In the genomic region with DNA sequence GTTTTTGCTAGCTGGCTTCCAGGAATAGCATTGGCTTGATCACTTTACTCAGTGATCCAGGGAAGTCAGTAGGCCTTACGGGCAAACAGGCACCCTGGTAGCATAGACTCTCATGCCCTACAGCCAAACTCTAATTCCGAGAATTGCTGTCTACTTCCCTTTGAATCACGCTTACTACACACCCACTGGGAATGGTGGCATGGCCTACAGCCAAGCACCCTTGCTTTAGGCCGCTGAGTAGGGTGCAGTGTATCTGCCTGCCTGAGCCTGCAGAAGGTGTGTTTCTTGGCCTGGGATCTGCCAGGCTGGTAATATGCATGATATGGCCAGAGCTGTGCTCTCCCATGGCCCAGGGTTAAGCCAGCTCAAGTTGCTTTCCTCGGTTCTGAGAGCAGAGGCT, we compare ENCODE assay signal across 19 mouse cellular contexts. TPM values are rescaled to one million over a fixed set of nuclear protein-coding genes. Genes with fewer than 3 reads are reported as not detected.
DNase-seq lines count a peak whose midpoint lies in the region; ATAC-seq and TF ChIP-seq lines count a peak whose summit lies in the region.
"Had no signal": no experiment of that assay in that cellular context is flagged by ENCODE, and none has a peak within 500 bp of the region (broad histone marks: within the 10 kb centered on the region; RNA-seq: fewer than 3 reads in every experiment).

No protein-coding gene starts in this region.

- peak; percentile 15 for DNase-seq in kidney, postnatal 14 days
- DNase-seq in kidney, adult 9 months = no peak
- peak; percentile 60 for DNase-seq in 3134 (ENCODE audit: extremely low read depth, insufficient read length, low spot score)
- no peak for DNase-seq in Patski (ENCODE audit: low read depth, low spot score)
- DNase-seq in testis, postnatal 14 days (ENCODE audit: low spot score) = no peak
- DNase-seq in layer of hippocampus, adult 11-12 months (ENCODE audit: low spot score) = no peak
- DNase-seq: adrenal gland, adult 8-10 months; cerebellum, adult 18-20 months; cerebellum, postnatal 25 days; embryo, embryonic 11 days; gastrocnemius, postnatal 10 days; kidney, adult 11 months; kidney, postnatal 4 days; lung, postnatal 14 days; thymus, postnatal 36 days had no signal

- H3K4me3 ChIP-seq in myocyte = no peak overlapping the region
- H3K4me3 ChIP-seq: limb, embryonic 12.5 days; megakaryocyte, embryonic 14.5 days; midbrain, embryonic 15.5 days had no signal

- H3K27me3 ChIP-seq in Patski (no peaks in the 10 kb centered on the region), myocyte (ENCODE audit: control insufficient read depth, insufficient read depth, insufficient read length) (no peaks in the 10 kb centered on the region)
- H3K27me3 ChIP-seq: megakaryocyte, embryonic 14.5 days; midbrain, embryonic 15.5 days had no signal

- H3K79me2 ChIP-seq in myocyte (ENCODE audit: control insufficient read depth, insufficient read depth) = peaks cover 49% of the 10 kb centered on the region

- POLR2A ChIA-PET in Patski (lab: Charles Lee) = interaction anchor here (0.9 to 1.3 kb wide), 3 partner anchors 15 to 109 kb away, joined by 3 to 5 read pairs (median 5); a partner anchor contains a TSS

- H3K36me3 ChIP-seq in myocyte (ENCODE audit: control insufficient read depth, insufficient read depth) = no peaks in the 10 kb centered on the region
- H3K36me3 ChIP-seq: limb, embryonic 12.5 days; midbrain, embryonic 15.5 days had no signal

- CTCF ChIA-PET in Patski (lab: Charles Lee) = interaction anchor here (1.2 to 1.7 kb wide), 3 partner anchors 9 to 14 kb away, joined by 4 to 5 read pairs (median 5); no protein-coding TSS in a partner anchor

- H3K4me2 ChIP-seq in myocyte (ENCODE audit: low read depth) = peak overlapping the region; percentile 98
- H3K4me2 ChIP-seq: limb, embryonic 12.5 days; midbrain, embryonic 15.5 days had no signal

- no peak overlapping the region for H3ac ChIP-seq in myocyte (ENCODE audit: control insufficient read depth, insufficient read length)

- no peak for TF ChIP-seq POLR2A in myocyte (IDR thresholded peaks at IDR 0.05; ENCODE audit: insufficient read length, low read depth)

- peak; percentile 3 for ATAC-seq in Patski
- ATAC-seq: midbrain, embryonic 15.5 days had no signal

- in situ Hi-C loops in Patski (cut with MboI; ENCODE audit: low pct_unique_long_range_greater_than_20kb) = no loop called here

- TF ChIP-seq CTCF in Patski (IDR thresholded peaks at IDR 0.05) = no peak

TF ChIP-seq in myocyte, 11 proteins besides CTCF, POLR2A, EP300 and RAD21:
- no peak for TF ChIP-seq MYOD1 (IDR thresholded peaks at IDR 0.05; ENCODE audit: control insufficient read depth in 1 of 3, insufficient read length in 2 of 3, low read depth in 2 of 3)
- TF ChIP-seq TCF3 (IDR thresholded peaks at IDR 0.05; ENCODE audit: insufficient read length, low read depth) = no peak
- TF ChIP-seq E2F4 (IDR thresholded peaks at IDR 0.05; ENCODE audit: insufficient read depth) = no peak
- TF ChIP-seq USF1 (IDR thresholded peaks at IDR 0.05; ENCODE audit: low read depth) = no peak
- no peak for TF ChIP-seq POLR2AphosphoS2 (IDR thresholded peaks at IDR 0.05; ENCODE audit: insufficient read length, low read depth)
- TF ChIP-seq MAX (IDR thresholded peaks at IDR 0.05; ENCODE audit: low read depth) = no peak
- TF ChIP-seq TCF12 (IDR thresholded peaks at IDR 0.05; ENCODE audit: insufficient read depth, poor library complexity, severe bottlenecking) = no peak
- no peak for TF ChIP-seq SRF (IDR thresholded peaks at IDR 0.05; ENCODE audit: control insufficient read depth, insufficient read length, low read depth)
- TF ChIP-seq REST (IDR thresholded peaks at IDR 0.05; ENCODE audit: insufficient read depth, insufficient read length) = no peak
- TF ChIP-seq CEBPB (IDR thresholded peaks at IDR 0.05; ENCODE audit: insufficient read depth, poor library complexity, severe bottlenecking) = no peak

RNA-seq across cellular contexts. Expression of a gene that starts 3.1 kb away (rescaled TPM):
- 18.2 TPM for polyA plus RNA-seq in Patski (2021)
- 14.3 TPM for polyA plus RNA-seq in myocyte (2012; fragmentation: generic; extraction: Trizol)

RNA-seq across cellular contexts. Expression of a gene that starts 14.9 kb away (rescaled TPM):
- polyA plus RNA-seq in Patski (2021) (33.5 TPM), myocyte (2012; fragmentation: generic; extraction: Trizol) (10.6 TPM)

RNA-seq across cellular contexts. Expression of a gene that starts 44.7 kb away (rescaled TPM):
- polyA plus RNA-seq in Patski (2021) (279 TPM), myocyte (2012; fragmentation: generic; extraction: Trizol) (160 TPM)

Comparison
In these comparisons a context has a peak if more than half of its experiments do, and no peak if none do; other contexts are left out.
1. DNase-seq: peak in kidney, postnatal 14 days (single experiment) and 3134 (single experiment); none in kidney, adult 9 months (single experiment), Patski (single experiment), testis, postnatal 14 days (single experiment) and layer of hippocampus, adult 11-12 months (single experiment).